Mouse (Mus musculus): ENCODE data around the gene D430041D05Rik. TPM values are rescaled to one million over a fixed set of nuclear protein-coding genes. Genes with fewer than 3 reads are reported as not detected.

D430041D05Rik gene
- polyA plus RNA-seq, 1 experiment from 2014 or later: 0.06 TPM

DNA sequence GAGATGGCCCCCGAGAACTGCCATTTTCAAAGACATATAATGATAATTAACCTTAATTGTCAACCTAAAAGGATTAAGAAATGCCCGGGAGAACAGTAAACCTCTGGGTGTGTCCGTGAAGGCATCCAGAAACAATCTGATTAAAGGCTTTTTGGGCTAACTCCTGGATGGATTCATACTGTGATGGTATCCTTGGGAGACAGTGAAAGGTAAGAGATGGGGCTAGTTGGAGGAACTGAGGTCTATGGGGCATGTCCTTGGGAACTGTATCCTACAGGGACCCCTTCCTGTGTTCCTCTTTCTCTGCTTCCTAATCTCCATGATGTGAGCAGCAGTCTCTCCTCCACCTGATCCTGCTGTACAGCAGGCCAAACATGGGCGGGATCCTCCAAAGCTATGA lies 38.7 kb downstream of the D430041D05Rik start:
- whole genome bisulfite sequencing: 78% methylated on average over 4 of the region's 4 CpGs
- H3K4me3 ChIP-seq (ENCODE audit: low read depth, low read length): no peak overlapping the region
- no peak overlapping the region for H3K4me2 ChIP-seq (replicated peaks; ENCODE audit: low read depth)
- TF ChIP-seq EP300 (optimal IDR thresholded peaks at IDR 0.05) (no peak), CTCF (IDR thresholded peaks at IDR 0.05; ENCODE audit: low read depth) (no peak)
- ATAC-seq (ENCODE audit: low FRiP score, low TSS enrichment) (no peak), DNase-seq (ENCODE audit: low spot score) (no peak)
- H3K27ac ChIP-seq (replicated peaks): no peak overlapping the region
- no peak overlapping the region for H3K9ac ChIP-seq (ENCODE audit: low read length)
- H3K4me1 ChIP-seq (replicated peaks; ENCODE audit: control insufficient read depth, insufficient read depth): no peaks in the 10 kb centered on the region
- H3K27me3 ChIP-seq (ENCODE audit: control insufficient read depth, insufficient read depth, low read length): no peaks in the 10 kb centered on the region
- no peaks in the 10 kb centered on the region for H3K36me3 ChIP-seq (ENCODE audit: control insufficient read depth, insufficient read depth, low read length)
- H3K9me3 ChIP-seq (ENCODE audit: control insufficient read depth, low read length): no peaks in the 10 kb centered on the region

DNA sequence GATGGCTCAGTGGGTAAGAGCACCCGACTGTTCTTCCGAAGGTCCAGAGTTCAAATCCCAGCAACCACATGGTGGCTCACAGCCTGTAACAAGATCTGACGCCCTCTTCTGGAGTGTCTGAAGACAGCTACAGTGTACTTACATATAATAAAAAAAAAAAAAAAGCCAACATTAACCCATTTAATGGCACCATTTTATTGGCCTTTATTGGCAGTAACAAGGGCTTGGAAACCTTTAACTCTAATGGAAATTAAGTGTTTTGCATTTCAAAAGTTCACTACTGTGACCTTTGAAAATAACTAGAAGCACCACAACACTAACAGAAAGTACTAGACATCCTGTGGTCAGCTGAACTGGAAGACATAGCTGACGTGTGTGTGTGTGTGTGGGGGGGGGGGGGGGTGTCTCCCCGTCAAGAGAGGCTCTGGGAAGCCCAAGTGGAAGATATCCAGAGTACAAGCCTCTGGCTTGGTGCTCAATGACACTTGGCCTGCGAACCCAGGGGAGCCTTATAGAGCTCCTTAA lies 39.1 kb downstream of the D430041D05Rik start:
- Histone ChIP-seq H3K27me3 (ENCODE audit: control insufficient read depth, insufficient read depth, low read length) (no peaks in the 10 kb centered on the region), H3K36me3 (ENCODE audit: control insufficient read depth, insufficient read depth, low read length) (no peaks in the 10 kb centered on the region), H3K9me3 (ENCODE audit: control insufficient read depth, low read length) (no peaks in the 10 kb centered on the region), H3K4me3 (ENCODE audit: low read depth, low read length) (no peak overlapping the region), H3K27ac (replicated peaks) (no peak overlapping the region), H3K4me1 (replicated peaks; ENCODE audit: control insufficient read depth, insufficient read depth) (no peaks in the 10 kb centered on the region), H3K4me2 (replicated peaks; ENCODE audit: low read depth) (no peak overlapping the region), H3K9ac (ENCODE audit: low read length) (no peak overlapping the region)
- WGBS: 68% methylated on average over 6 of the region's 6 CpGs
- no peak for TF ChIP-seq CTCF (IDR thresholded peaks at IDR 0.05; ENCODE audit: low read depth)
- no peak for TF ChIP-seq EP300 (optimal IDR thresholded peaks at IDR 0.05)
- DNase-seq (ENCODE audit: low spot score) (no peak), ATAC-seq (ENCODE audit: low FRiP score, low TSS enrichment) (no peak)

DNA sequence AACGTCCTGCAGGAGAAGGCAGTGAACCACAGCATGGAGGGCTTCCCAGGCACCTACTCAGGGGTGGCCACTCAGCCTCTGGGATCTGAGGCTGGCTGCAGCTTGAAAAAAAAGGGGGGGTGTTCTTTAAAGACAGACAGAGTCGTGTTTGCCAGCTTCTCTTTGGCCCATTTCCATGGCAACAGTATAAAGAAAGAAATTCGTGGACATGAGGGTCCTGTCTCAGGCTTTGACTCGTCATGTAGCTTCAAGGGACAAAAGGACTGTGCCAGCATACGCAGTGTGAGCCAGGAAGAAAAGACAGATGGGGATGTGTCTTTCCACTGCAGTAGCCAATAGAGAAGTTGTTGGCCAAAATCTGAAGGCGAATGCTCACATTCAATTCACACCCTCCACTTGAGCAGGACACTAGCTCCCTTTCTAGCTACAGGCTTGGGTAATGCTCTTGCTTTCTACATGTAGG lies 42.9 kb downstream of the D430041D05Rik start:
- 22% methylated on average over 6 of the region's 6 CpGs for WGBS
- no peaks in the 10 kb centered on the region for H3K4me1 ChIP-seq (replicated peaks; ENCODE audit: control insufficient read depth, insufficient read depth)
- no peak overlapping the region for H3K27ac ChIP-seq (replicated peaks)
- no peaks in the 10 kb centered on the region for H3K27me3 ChIP-seq (ENCODE audit: control insufficient read depth, insufficient read depth, low read length)
- TF ChIP-seq CTCF (IDR thresholded peaks at IDR 0.05; ENCODE audit: low read depth) (no peak), EP300 (optimal IDR thresholded peaks at IDR 0.05) (no peak)
- no peaks in the 10 kb centered on the region for H3K36me3 ChIP-seq (ENCODE audit: control insufficient read depth, insufficient read depth, low read length)
- H3K4me3 ChIP-seq (ENCODE audit: low read depth, low read length): no peak overlapping the region
- no peaks in the 10 kb centered on the region for H3K9me3 ChIP-seq (ENCODE audit: control insufficient read depth, low read length)
- H3K9ac ChIP-seq (ENCODE audit: low read length): no peak overlapping the region
- ATAC-seq (ENCODE audit: low FRiP score, low TSS enrichment): 0 out of 2 replicates have a peak, but pooled peaks have one; percentile 12
- H3K4me2 ChIP-seq (replicated peaks; ENCODE audit: low read depth): no peak overlapping the region
- DNase-seq (ENCODE audit: low spot score): no peak

DNA sequence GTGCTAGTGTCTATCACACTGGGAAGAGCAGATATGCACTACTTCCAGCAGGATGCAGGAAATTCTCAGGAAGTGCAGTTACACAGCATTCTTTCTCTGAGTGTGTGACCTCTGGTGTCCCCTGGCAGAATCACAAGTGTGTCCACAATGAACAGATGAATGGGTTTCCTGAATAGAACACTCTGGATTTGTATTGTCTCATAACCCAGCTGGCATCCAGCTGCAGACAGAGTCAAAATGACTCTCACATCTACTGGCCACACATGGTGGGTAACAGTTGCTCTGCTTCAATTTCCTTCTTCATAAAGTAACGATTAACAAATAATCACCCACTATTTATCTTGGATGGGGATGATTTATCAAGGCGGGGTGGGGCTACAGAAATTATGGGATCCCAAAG lies 43.5 kb downstream of the D430041D05Rik start:
- Histone ChIP-seq H3K9me3 (ENCODE audit: control insufficient read depth, low read length) (no peaks in the 10 kb centered on the region), H3K4me3 (ENCODE audit: low read depth, low read length) (no peak overlapping the region), H3K27me3 (ENCODE audit: control insufficient read depth, insufficient read depth, low read length) (no peaks in the 10 kb centered on the region), H3K27ac (replicated peaks) (no peak overlapping the region), H3K9ac (ENCODE audit: low read length) (no peak overlapping the region), H3K4me1 (replicated peaks; ENCODE audit: control insufficient read depth, insufficient read depth) (no peaks in the 10 kb centered on the region), H3K4me2 (replicated peaks; ENCODE audit: low read depth) (no peak overlapping the region), H3K36me3 (ENCODE audit: control insufficient read depth, insufficient read depth, low read length) (no peaks in the 10 kb centered on the region)
- DNase-seq (ENCODE audit: low spot score) (no peak), ATAC-seq (ENCODE audit: low FRiP score, low TSS enrichment) (no peak)
- 55% methylated on average over 2 of the region's 2 CpGs for WGBS
- no peak for TF ChIP-seq CTCF (IDR thresholded peaks at IDR 0.05; ENCODE audit: low read depth)
- no peak for TF ChIP-seq EP300 (optimal IDR thresholded peaks at IDR 0.05)

DNA sequence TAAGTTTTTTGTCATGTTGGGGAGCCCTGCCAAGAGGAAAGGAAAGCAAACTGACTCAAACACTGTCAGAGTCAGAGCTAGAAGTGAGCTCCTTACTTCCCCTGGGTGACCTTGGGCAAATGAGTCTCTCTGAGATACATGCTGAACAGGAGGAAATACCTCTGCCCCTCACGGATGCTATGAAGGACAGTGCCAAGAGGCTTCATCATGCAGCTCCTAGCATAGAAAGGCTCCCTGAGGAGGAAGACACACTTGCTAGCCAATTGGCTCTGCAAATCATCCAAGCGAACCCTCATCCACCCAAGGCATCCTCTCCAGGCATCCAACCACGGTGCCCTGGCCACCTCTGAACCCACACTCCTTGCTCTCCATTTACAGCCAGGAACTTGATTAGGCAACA lies 51.5 kb downstream of the D430041D05Rik start:
- Histone ChIP-seq H3K27me3 (ENCODE audit: control insufficient read depth, insufficient read depth, low read length) (no peaks in the 10 kb centered on the region), H3K9ac (ENCODE audit: low read length) (no peak overlapping the region), H3K9me3 (ENCODE audit: control insufficient read depth, low read length) (no peaks in the 10 kb centered on the region), H3K27ac (replicated peaks) (no peak overlapping the region), H3K4me1 (replicated peaks; ENCODE audit: control insufficient read depth, insufficient read depth) (no peaks in the 10 kb centered on the region), H3K4me3 (ENCODE audit: low read depth, low read length) (no peak overlapping the region), H3K4me2 (replicated peaks; ENCODE audit: low read depth) (no peak overlapping the region), H3K36me3 (ENCODE audit: control insufficient read depth, insufficient read depth, low read length) (no peaks in the 10 kb centered on the region)
- DNase-seq (ENCODE audit: low spot score) (no peak), ATAC-seq (ENCODE audit: low FRiP score, low TSS enrichment) (no peak)
- 61% methylated on average over 3 of the region's 3 CpGs for WGBS
- no peak for TF ChIP-seq EP300 (optimal IDR thresholded peaks at IDR 0.05)
- no peak for TF ChIP-seq CTCF (IDR thresholded peaks at IDR 0.05; ENCODE audit: low read depth)

DNA sequence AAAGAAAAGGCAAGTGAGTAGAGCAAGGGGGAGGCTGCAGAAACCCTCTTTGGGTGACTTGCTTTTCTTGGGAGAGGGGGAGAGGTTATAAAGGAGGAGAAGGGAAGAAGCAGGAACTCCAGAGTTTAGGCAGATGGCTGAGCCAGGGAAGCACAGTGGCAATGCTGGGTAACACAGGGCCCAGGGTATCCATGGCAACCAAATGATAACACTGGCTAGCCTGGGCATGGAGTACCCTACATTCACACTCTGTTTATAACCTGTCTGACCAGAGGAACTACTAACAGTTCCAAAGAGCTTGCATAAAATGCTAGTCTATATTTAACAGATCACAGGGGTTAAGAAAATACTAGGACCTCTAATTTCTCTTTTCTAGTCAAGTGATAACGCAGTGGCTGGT lies 51.9 kb downstream of the D430041D05Rik start:
- no peak overlapping the region for H3K9ac ChIP-seq (ENCODE audit: low read length)
- H3K36me3 ChIP-seq (ENCODE audit: control insufficient read depth, insufficient read depth, low read length): no peaks in the 10 kb centered on the region
- H3K27ac ChIP-seq (replicated peaks): no peak overlapping the region
- DNase-seq (ENCODE audit: low spot score) (no peak), ATAC-seq (ENCODE audit: low FRiP score, low TSS enrichment) (no peak)
- no peak overlapping the region for H3K4me3 ChIP-seq (ENCODE audit: low read depth, low read length)
- no peaks in the 10 kb centered on the region for H3K4me1 ChIP-seq (replicated peaks; ENCODE audit: control insufficient read depth, insufficient read depth)
- no peaks in the 10 kb centered on the region for H3K27me3 ChIP-seq (ENCODE audit: control insufficient read depth, insufficient read depth, low read length)
- H3K4me2 ChIP-seq (replicated peaks; ENCODE audit: low read depth): no peak overlapping the region
- TF ChIP-seq CTCF (IDR thresholded peaks at IDR 0.05; ENCODE audit: low read depth) (no peak), EP300 (optimal IDR thresholded peaks at IDR 0.05) (no peak)
- no peaks in the 10 kb centered on the region for H3K9me3 ChIP-seq (ENCODE audit: control insufficient read depth, low read length)
- WGBS: 56% methylated on average over 1 of the region's 1 CpGs
